Mouse (Mus musculus) heart, embryonic 10.5 days (tissue): Measurements from ENCODE around the gene Bckdk. TPM values are rescaled to one million over a fixed set of nuclear protein-coding genes. Genes with fewer than 3 reads are reported as not detected.

Source experiments
- DNase-seq: peaks from one replicate; pipeline ENCODE4 v3.0.0-alpha.2; 2017; ENCODE audit warnings: low spot score
- H3K27ac ChIP-seq: fragments of 300-500 bp; sonication (generic); 2 replicates; pipeline ENCODE4 v1.5.1; 2016; ENCODE audit warnings: mild to moderate bottlenecking
- H3K27me3 ChIP-seq: fragments of 300-500 bp; sonication (generic); 2 replicates; pipeline ENCODE4 v1.6.1; 2016; ENCODE audit warnings: mild to moderate bottlenecking; ENCODE audit not compliant: poor library complexity, insufficient read depth, severe bottlenecking
- H3K36me3 ChIP-seq: fragments of 300-500 bp; sonication (generic); 2 replicates; pipeline ENCODE4 v1.6.1; 2016; ENCODE audit warnings: mild to moderate bottlenecking, moderate library complexity
- H3K4me1 ChIP-seq: fragments of 300-500 bp; sonication (generic); 2 replicates; pipeline ENCODE4 v1.6.1; 2016; ENCODE audit warnings: mild to moderate bottlenecking
- H3K4me3 ChIP-seq: fragments of 300-500 bp; sonication (generic); 2 replicates; pipeline ENCODE4 v1.5.1; 2016; ENCODE audit warnings: mild to moderate bottlenecking, moderate library complexity
- H3K9me3 ChIP-seq: fragments of 300-500 bp; sonication (generic); 2 replicates; pipeline ENCODE4 v1.6.1; 2016; ENCODE audit warnings: mild to moderate bottlenecking, moderate library complexity
- WGBS: fragments of 180-500 bp; shearing (Covaris S2); methylation state at CpG from one replicate; pipeline ENCODE4 v1.1.7; 2016; 5-methylcytosine and 5-hydroxymethylcytosine counted together
- polyA plus RNA-seq: library from polyadenylated mRNA; unstranded; fragments of >200 nt; fragmentation: Nextera tagmentation; extraction: Ambion mirVana; gene quantifications from 2 replicates; pipeline ENCODE4 v1.2.1, GENCODE M21; 2016

Bckdk gene
- polyA plus RNA-seq: 143 and 176 TPM in 2 replicates

DNA sequence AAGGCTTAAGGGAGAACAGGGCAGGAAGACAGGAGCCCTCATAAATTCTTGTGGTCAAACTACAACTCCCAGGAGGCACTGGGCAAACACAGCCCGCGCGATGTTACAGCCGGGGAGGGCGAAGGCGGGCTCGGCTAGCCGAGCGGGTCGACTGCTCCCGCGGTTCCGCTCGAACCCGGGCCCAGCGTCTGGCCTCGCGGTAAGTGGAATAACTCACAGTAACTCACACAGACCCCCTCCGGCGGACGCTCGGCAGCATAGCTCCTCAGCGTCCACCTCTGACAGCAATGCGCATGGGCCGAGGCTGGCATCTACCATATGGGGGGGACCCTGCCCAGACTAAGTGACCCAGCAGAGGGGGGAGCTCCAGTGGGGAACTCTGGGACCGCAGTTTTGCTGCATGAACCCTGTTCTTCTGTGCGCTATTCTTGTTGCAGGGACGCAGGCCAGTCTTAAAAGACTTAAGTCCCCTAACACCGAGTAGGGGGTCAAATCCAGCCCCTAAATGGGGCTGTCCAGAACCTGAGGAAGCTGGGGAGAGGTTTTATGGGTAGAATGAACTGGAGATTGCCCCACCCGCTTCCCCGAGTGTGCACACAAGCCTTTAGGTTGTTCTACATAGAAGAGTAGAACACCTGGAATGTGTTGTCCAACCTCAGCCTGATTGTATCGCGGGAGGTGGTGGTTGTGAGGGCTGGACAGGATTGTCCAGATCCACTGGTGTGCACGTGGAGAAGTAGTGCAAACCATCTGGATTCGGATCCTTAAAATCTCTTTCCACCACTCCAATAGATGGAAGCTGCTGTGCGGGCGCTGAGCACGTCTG is at the start of gene Bckdk:
Gene Bckdk, plus strand, starts transcription at position 112 of the 826 bp plus-strand sequence.
- Histone ChIP-seq H3K36me3 (peaks cover 41% of the 10 kb centered on the region), H3K9me3 (no peaks in the 10 kb centered on the region), H3K4me1 (peaks cover 20% of the 10 kb centered on the region), H3K4me3 (peak within 1 kb of the TSS; percentile 79), H3K27me3 (no peaks in the 10 kb centered on the region), H3K27ac (peak within 1 kb of the TSS; percentile 93)
- DNase-seq: peak; percentile 94
- WGBS: 8% methylated on average over 38 of the region's 38 CpGs

DNA sequence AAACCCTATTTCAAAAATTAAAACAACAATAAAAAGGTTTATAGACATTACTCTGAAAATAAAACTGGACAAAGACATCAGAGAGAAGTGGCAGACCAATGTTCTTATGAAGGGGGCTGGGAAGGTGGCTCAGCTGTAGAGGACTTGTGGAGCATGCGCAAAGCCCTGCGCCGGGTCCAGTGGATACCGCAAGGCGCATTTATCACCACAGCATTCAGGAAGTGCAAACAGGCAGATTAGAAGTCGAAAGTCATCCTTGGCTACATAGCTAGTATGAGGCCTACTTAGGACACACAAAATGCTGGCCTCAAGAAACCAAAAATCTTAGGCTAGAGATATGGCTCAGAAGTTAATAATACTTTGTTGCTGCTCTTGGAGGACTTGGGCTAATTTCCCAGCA is 45.6 kb upstream of the Bckdk start:
- Histone ChIP-seq H3K27ac (no peak overlapping the region), H3K27me3 (no peaks in the 10 kb centered on the region), H3K4me3 (no peak overlapping the region), H3K4me1 (no peaks in the 10 kb centered on the region), H3K9me3 (no peaks in the 10 kb centered on the region), H3K36me3 (no peaks in the 10 kb centered on the region)
- no peak for DNase-seq
- WGBS: 80% methylated on average over 6 of the region's 6 CpGs

DNA sequence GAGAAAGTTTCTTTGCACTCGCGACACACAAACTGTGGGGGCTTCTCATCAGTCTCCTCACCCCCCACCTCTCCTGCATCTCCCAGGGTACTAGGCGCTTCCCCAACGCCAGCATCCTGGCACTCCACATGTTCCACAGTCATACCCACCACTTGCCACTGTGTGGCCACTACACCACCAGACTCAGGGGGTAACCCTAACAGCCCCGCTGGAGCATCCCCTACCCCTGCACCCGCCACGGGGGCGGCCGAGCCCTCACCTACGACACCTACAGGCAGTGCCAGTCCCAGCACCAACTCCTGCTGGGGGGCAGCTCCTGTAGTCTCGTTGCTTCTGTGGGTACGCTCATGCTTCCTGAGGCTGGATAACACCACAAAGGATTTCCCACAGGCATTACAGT is 37.4 kb upstream of the Bckdk start:
- no peak overlapping the region for H3K27ac ChIP-seq
- H3K9me3 ChIP-seq: no peaks in the 10 kb centered on the region
- peaks cover 43% of the 10 kb centered on the region for H3K36me3 ChIP-seq
- H3K4me3 ChIP-seq: no peak overlapping the region
- H3K27me3 ChIP-seq: no peaks in the 10 kb centered on the region
- H3K4me1 ChIP-seq: no peaks in the 10 kb centered on the region
- no peak for DNase-seq
- 95% methylated on average over 12 of the region's 12 CpGs for WGBS

DNA sequence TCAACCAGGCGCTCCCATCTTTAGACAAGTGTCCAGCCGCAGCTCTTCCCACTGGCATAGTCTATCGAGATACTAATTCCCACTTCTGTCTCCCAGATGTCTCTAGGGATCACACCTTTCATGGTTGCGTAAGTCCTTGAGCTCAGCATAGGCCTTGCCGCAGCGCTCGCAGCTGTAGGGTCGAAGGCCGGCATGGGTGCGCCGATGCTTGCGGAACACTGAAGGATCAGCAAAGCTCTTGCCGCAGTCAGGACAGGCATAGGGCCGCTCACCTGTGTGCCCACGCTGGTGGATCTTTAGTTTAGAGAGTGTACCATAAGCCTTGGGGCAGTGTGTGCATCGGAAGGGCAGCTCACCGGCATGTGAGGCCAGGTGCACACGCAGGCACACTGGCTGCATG is 36.2 kb upstream of the Bckdk start:
- Histone ChIP-seq H3K27me3 (no peaks in the 10 kb centered on the region), H3K36me3 (peaks cover 51% of the 10 kb centered on the region), H3K27ac (no peak overlapping the region), H3K4me1 (no peaks in the 10 kb centered on the region), H3K9me3 (no peaks in the 10 kb centered on the region), H3K4me3 (no peak overlapping the region)
- DNase-seq: no peak
- WGBS: 94% methylated on average over 18 of the region's 18 CpGs

DNA sequence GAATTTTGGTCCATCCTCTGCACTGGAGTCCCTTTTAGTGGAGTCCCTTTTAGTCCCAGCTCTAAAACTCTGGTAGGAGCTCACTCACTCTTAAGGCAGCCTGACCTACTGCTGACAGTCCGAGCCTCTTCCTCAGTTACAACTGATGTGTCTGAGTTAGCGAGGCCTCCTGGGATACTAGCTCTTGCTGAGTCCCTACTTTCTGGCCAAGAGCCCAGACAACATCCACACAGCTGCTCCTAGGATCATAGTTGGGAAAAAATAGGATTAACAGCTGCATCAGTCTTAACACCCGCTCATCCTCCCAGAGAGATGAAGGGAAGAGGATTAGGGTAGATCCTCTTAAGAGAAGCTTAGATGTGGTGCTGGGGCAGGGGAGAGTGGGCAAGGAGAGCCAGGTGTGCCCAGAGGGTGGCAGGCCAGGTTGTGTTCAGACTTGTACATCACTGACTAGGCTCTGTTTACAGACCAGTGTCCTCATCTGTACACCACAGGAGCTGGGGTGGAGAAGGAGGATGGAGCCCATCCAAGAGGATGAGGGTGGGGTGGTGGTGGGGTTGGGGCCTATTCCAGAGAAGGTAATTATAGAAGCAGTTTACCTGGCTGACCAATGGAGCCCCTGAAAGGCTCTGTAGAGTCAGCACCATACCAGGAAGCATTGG is 34.6 kb upstream of the Bckdk start:
- peaks cover 7% of the 10 kb centered on the region for H3K4me1 ChIP-seq
- DNase-seq: no peak
- no peaks in the 10 kb centered on the region for H3K27me3 ChIP-seq
- no peaks in the 10 kb centered on the region for H3K9me3 ChIP-seq
- H3K36me3 ChIP-seq: peaks cover 55% of the 10 kb centered on the region
- H3K27ac ChIP-seq: no peak overlapping the region
- WGBS: 85% methylated on average over 3 of the region's 3 CpGs
- no peak overlapping the region for H3K4me3 ChIP-seq

DNA sequence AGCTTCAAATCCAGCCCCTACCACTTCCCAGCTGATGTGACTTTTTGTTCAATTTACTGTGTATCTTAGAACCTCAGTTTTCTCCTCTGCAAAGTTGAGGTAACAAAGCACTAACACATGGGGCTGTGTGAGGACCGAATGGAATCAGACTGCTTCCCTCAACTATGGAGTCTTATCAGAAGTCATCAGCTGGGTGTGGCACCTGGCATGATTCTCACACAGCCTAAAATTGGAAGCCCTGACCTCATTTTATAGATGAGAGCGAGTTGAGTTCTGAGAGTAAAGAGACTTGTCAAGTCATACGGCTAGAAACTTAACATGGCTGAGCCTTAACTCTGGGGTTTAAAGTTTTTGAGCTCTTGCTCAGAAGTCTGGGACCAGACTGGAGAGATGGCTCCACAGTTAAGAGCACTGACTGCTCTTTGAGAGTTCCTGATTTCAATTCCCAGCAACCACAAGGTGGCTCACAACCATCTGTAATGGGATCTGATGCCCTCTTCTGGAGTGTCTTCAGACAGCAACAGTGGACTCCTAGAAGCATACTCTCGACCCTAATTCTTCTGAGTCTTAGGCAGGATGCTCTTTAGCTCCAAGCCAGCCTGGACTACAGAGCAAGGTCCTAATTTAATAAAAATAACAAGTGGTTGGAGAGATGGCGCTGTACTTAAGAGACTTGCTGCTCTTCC is 33.6 kb upstream of the Bckdk start:
- DNase-seq: no peak
- 81% methylated on average over 5 of the region's 5 CpGs for WGBS
- Histone ChIP-seq H3K4me3 (no peak overlapping the region), H3K9me3 (no peaks in the 10 kb centered on the region), H3K27me3 (no peaks in the 10 kb centered on the region), H3K27ac (no peak overlapping the region), H3K4me1 (peaks cover 11% of the 10 kb centered on the region), H3K36me3 (peaks cover 53% of the 10 kb centered on the region)

DNA sequence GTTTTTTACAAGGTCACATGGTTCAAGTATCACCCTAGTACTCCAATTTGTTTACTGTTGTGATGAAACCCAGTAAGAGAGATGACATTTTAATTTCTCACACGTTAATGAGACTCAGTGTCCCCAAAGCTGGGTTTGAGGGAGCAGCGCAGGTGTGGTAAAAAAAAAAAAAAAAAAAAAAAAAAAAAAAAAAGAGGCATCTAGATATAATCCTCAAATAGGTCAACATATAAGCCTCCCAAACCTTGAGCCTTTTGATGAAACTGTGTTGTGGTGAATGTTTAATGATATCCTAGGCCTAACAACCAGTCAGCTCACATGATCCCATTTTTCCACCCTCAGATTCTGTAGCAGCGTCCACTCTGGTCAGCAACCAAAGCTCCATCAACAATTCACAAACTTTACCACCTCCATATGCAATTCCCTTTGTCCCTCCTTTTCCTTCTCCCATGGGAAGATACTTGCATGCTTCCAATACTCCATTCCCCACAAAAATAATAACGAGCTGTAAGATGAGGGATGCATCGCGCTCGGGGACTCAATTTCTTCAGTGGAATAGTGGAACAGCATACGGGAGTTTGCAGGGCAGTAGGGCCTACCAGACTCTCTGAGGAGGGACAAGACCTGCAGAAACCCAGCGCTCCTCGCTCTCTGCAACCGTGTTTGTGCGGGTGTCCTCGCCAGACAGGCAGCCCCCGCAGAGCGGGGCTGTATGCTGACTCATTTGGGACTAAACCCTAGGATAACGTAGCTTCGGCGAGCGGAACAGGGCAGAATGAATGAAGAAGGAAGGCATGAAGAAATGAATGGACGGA is 28.9 kb upstream of the Bckdk start:
- peak overlapping the region; percentile 92 for H3K4me3 ChIP-seq
- no peak for DNase-seq
- no peaks in the 10 kb centered on the region for H3K9me3 ChIP-seq
- no peaks in the 10 kb centered on the region for H3K27me3 ChIP-seq
- peaks cover 40% of the 10 kb centered on the region for H3K36me3 ChIP-seq
- H3K27ac ChIP-seq: peak overlapping the region; percentile 98
- peaks cover 18% of the 10 kb centered on the region for H3K4me1 ChIP-seq
- WGBS: 5% methylated on average over 20 of the region's 20 CpGs

DNA sequence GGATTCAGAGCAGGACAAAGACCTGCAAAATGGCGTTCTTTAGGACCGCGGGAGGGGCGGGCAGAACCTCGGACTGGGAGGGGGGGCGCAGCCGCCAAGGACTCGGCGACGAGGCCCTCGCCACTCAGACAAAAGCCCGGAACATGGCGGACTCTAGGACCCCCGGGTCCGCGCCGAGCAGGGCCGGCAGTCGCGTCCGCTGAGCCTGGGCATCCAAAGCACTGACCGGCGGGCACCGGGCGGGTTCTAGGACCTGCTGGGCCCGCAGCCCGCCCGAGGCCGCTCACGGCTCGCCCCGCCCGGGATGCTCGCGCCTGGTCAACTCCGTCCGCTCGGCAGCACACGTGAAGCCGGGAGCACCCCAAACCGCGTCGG is 28.3 kb upstream of the Bckdk start:
- peaks cover 40% of the 10 kb centered on the region for H3K36me3 ChIP-seq
- no peaks in the 10 kb centered on the region for H3K27me3 ChIP-seq
- H3K9me3 ChIP-seq: no peaks in the 10 kb centered on the region
- H3K4me3 ChIP-seq: peak overlapping the region; percentile 92
- peaks cover 18% of the 10 kb centered on the region for H3K4me1 ChIP-seq
- WGBS: under 1% methylated on average over 42 of the region's 43 CpGs
- H3K27ac ChIP-seq: peak overlapping the region; percentile 98
- peak; percentile 97 for DNase-seq

DNA sequence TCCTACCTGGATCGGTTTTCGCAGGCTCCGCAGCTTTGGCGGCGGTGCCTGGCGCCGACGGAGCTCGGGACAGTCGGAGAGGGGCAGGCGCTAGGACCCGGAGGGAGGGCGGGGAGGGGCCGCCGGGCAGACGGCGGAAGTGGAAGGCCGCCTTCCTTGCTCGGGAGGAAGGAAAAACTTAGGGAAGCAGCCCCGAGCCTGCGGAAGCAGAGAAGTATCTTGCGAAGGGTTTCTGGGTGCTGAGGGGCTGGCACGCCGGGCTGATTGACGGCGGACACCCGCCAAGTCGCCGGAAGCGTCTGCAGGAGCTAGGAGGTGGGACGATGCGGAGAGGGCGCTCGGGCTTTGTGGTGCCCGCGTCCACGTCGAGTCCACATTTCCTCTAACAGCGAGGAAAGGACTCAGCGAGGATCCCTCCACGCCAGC is 27.8 kb upstream of the Bckdk start, which contains the start of gene Zfp646:
Gene Zfp646, plus strand, starts transcription at position 181 of the 426 bp plus-strand sequence.
- 0% methylated on average over 41 of the region's 41 CpGs for WGBS
- DNase-seq: peak; percentile 94
- peaks cover 42% of the 10 kb centered on the region for H3K36me3 ChIP-seq

DNA sequence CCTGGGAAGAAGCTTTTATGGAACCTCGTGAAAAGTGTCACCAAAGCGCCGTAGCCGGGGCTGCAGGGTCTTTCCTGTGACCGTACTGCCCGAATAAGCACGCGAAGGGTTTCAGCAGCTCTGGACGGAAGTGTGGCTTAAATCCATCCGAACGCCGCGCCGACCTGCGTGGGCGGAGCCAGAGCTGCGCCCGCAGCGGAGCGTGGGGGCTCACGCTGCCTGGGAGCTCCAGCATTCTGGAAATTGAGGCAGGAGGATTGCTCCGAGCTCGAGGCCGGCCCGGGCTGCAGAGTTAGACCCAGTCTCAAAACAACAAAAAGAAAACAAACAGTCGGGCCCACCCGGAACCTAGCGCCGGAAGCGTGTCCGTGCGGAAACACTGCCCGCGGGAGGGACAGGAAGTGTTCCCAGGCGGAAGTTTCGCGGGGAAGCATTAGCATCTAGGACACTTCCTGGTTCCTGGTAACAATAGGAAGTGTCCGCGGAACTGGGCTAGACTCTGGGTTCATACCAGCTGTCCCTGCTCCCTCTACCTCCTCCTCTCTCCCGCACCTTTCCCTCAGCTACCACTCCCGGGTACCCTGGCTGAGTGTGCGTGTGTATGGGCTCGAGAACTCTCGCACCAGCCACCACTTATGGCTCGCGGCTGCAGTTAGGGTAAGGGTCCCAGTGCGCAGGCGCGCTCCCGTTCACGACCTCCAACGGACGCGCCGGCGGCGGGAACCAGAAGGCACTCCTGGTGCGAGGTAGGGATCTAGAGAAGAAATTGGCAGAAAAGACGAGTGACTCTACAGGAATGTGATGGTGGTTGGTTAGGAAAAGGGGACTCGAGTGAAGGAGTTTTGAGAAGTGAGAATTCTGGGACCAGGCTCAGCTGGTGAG is 27.2 kb upstream of the Bckdk start, which contains the start of gene Zfp668:
Gene Zfp668, minus strand, starts transcription at position 362 of the 882 bp plus-strand sequence.
- Histone ChIP-seq H3K27me3 (no peaks in the 10 kb centered on the region), H3K4me1 (peaks cover 18% of the 10 kb centered on the region), H3K36me3 (peaks cover 46% of the 10 kb centered on the region), H3K4me3 (peak within 1 kb of the TSS; percentile 92), H3K27ac (peak within 1 kb of the TSS; percentile 98), H3K9me3 (no peaks in the 10 kb centered on the region)
- peak; percentile 96 for DNase-seq
- WGBS: under 1% methylated on average over 60 of the region's 60 CpGs

More for the DNA sequence above, 27.8 kb upstream of the Bckdk start, which contains the start of gene Zfp646:
- peaks cover 18% of the 10 kb centered on the region for H3K4me1 ChIP-seq
- H3K9me3 ChIP-seq: no peaks in the 10 kb centered on the region
- peak within 1 kb of the TSS; percentile 98 for H3K27ac ChIP-seq
- peak within 1 kb of the TSS; percentile 92 for H3K4me3 ChIP-seq
- no peaks in the 10 kb centered on the region for H3K27me3 ChIP-seq

DNA sequence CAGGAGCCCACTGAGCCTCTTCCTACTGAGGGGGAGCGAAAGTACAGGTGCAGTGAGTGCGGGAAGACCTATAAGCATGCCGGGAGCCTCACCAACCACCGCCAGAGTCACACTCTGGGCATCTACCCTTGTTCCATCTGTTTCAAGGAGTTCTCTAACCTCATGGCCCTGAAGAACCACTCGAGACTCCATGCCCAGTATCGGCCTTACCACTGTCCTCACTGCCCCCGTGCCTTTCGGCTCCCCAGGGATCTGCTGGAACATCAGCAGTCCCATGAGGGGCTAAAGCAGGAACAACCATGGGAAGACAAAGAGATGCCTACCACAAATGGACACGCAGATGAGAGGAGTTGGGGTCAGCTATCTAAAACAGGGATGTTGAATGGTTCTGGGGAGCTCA is 24.6 kb upstream of the Bckdk start:
- Histone ChIP-seq H3K36me3 (peaks cover 62% of the 10 kb centered on the region), H3K9me3 (no peaks in the 10 kb centered on the region), H3K4me1 (peaks cover 31% of the 10 kb centered on the region), H3K4me3 (no peak overlapping the region), H3K27me3 (no peaks in the 10 kb centered on the region), H3K27ac (no peak overlapping the region)
- no peak for DNase-seq
- 93% methylated on average over 9 of the region's 9 CpGs for WGBS
